Mouse (Mus musculus) erythroblast, adult 5-6 weeks (primary cell): Measurements from ENCODE around the gene Papolb. TPM values are rescaled to one million over a fixed set of nuclear protein-coding genes. Genes with fewer than 3 reads are reported as not detected.

Experiments
- ATAC-seq: replicated peaks from 2 replicates; pipeline ENCODE4 v1.8.0; 2016; ENCODE audit warnings: moderate number of reproducible peaks, mild to moderate bottlenecking, moderate TSS enrichment, inconsistent platforms; ENCODE audit not compliant: poor library complexity, low FRiP score, severe bottlenecking
- total RNA-seq, 2 experiments: library from RNA; stranded (forward) in 1 of 2; stranded (reverse) in 1 of 2; fragments of 150-400 nt in 1 of 2; fragments of 200-764, 138-1000 nt in 1 of 2; gene quantifications; 2 replicates each; pipeline versions ENCODE4 v1.2.3 to v1.2.4; 2015 to 2017; ENCODE audit warnings: low replicate concordance in 2 of 2

Papolb gene
- total RNA-seq, 2 experiments from 2014 or later = not detected

DNA sequence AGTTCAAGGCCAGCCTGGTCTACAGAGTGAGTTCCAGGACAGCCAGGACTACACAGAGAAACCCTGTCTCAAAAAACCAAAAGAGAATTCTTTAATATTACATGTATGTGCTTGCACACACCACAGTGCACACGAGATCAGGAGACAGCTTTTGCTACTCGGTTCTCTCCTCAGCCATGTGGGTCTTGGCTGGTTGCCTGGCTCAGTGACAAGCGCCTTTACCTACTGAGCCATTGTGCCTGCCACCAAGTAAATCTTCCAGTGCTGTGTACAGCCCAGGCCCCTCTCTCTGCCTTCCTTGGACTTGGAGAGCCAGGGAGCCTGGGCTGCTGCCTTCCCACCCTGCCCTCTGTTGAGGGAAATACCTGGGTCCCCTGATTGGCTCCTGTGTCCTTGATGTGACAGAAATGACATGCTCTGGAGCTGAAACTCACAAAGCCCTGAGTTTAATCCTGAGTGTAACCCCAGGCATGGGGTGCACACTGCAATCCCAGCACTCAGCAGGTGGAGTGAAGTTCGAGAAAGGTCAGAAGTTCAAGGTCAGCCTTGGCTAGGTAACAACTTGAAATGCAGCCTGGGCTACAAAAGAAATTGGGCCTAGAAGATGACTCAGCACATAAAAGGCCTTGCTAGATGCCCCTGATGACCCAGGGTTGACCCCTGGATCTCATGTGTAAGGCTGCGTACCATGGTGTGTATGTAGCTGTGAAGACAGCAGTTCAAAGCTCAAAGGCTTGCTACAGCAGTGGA is 51.8 kb downstream of the Papolb start:
- ATAC-seq = no peak

DNA sequence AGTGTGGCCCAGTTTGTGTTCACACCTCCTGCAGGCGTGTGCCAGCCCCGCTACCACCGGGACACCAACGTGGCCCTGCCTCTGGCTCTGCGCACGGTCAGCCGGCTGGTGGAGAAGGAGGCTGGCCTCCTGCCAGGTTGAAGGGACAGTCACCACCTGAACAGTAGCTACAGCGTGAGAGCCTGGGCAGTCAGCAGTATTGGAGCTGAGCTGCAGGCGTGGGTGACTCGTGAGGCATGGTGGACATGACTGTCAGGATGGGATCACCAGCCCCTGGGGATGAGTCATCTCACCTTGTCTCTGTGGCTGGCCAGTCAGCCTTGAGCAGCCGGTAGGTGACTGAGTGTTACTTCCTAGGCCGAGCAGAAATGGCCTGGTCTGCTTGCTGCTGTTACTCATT is 52.5 kb downstream of the Papolb start:
- ATAC-seq = no peak

Other genes starting within 250 kb of the Papolb start
- 3.7 and 5.0 TPM in 2 replicates for gene Foxk1, start 128.6 kb downstream of the Papolb start, total RNA-seq (2015; ENCODE audit: low replicate concordance)
- 2.0 and 2.8 TPM in 2 replicates for gene Foxk1, start 128.6 kb downstream of the Papolb start, total RNA-seq (2017; ENCODE audit: low replicate concordance)
- gene Ap5z1, start 66.1 kb downstream of the Papolb start, total RNA-seq (2015; ENCODE audit: low replicate concordance) = 4.2 and 4.8 TPM in 2 replicates
- gene Ap5z1, start 66.1 kb downstream of the Papolb start, total RNA-seq (2017; ENCODE audit: low replicate concordance) = 3.3 and 3.7 TPM in 2 replicates
- gene Radil, start 21.0 kb upstream of the Papolb start, total RNA-seq (2015; ENCODE audit: low replicate concordance) = not detected in 2 replicates
- not detected in 2 replicates for gene Radil, start 21.0 kb upstream of the Papolb start, total RNA-seq (2017; ENCODE audit: low replicate concordance)
- gene Mmd2, start 78.7 kb upstream of the Papolb start, total RNA-seq (2015; ENCODE audit: low replicate concordance) = not detected in 2 replicates
- not detected in 2 replicates for gene Mmd2, start 78.7 kb upstream of the Papolb start, total RNA-seq (2017; ENCODE audit: low replicate concordance)
- gene Wipi2, start 97.6 kb upstream of the Papolb start, total RNA-seq (2015; ENCODE audit: low replicate concordance) = 50.6 and 60.9 TPM in 2 replicates
- gene Wipi2, start 97.6 kb upstream of the Papolb start, total RNA-seq (2017; ENCODE audit: low replicate concordance) = 115 and 134 TPM in 2 replicates
- not detected in 2 replicates for gene Slc29a4, start 162.4 kb upstream of the Papolb start, total RNA-seq (2015; ENCODE audit: low replicate concordance)
- gene Slc29a4, start 162.4 kb upstream of the Papolb start, total RNA-seq (2017; ENCODE audit: low replicate concordance) = not detected in 2 replicates